In the genomic region with DNA sequence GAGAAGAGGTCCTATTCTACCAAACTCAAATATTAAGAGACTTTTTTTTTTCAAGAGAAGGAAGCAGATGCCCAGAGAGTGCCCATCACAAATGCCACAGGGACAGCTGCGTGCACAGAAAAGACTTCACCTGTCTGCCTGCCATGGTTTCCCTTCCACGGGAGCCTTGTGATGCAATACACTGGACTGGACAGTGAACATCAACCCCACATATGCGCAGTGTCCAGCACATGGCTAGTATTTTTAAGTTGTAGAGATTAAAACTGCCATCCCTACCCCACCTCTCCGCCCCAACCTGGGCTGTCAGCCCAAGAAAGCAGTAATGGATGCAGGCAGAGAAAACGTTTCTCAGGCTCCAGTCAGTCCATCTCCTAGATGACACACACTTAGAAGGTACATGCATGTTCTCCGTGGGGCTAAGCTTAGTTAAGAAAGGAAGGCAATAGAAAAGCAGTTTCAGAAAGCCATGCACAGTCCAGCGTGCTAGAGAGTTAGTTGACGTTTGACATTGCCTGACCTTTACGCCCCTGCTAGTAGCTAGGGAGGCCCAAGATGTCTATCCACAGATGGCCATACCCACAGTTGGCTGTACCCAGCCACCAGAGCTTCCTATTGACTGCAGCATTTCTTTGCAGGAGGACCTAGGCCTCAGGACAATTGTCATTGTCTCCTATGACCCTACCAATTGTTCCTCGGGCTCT, we compare ENCODE assay signal across 10 mouse cellular contexts. TPM values are rescaled to one million over a fixed set of nuclear protein-coding genes. Genes with fewer than 3 reads are reported as not detected.
DNase-seq lines count a peak whose midpoint lies in the region; ATAC-seq and TF ChIP-seq lines count a peak whose summit lies in the region.
"Had no signal": no experiment of that assay in that cellular context is flagged by ENCODE, and none has a peak within 500 bp of the region (broad histone marks: within the 10 kb centered on the region; RNA-seq: fewer than 3 reads in every experiment).

No protein-coding gene starts in this region.

- DNase-seq in heart, adult 2 months = peak in 1 of 2 experiments; percentile 68
- no peak for DNase-seq in heart, postnatal 4 days
- DNase-seq in spleen, adult 2 months (ENCODE audit: low read depth in 1 of 2, low spot score in 2 of 2) = no peak
- DNase-seq in spleen, postnatal 14 days (ENCODE audit: low spot score in 2 of 2) = no peak
- DNase-seq in yolk sac, embryonic 10.5 days (ENCODE audit: low spot score) = peak; percentile 33
- no peak for DNase-seq in adrenal gland, postnatal 36 days
- no peak for DNase-seq in left cerebral cortex, postnatal 14 days (ENCODE audit: low spot score in 2 of 2)

- H3K9ac ChIP-seq in heart, adult 2 months (ENCODE audit: low read depth, low read length) = 0 out of 2 replicates have a peak overlapping the region, but pooled peaks have one; percentile 10
- H3K9ac ChIP-seq in limb, embryonic 12.5 days (replicated peaks) = no peak overlapping the region
- H3K9ac ChIP-seq: embryonic facial prominence, embryonic 15.5 days had no signal

- 44% methylated on average over 10 of the region's 10 CpGs for WGBS in heart, adult 2 months
- 76% methylated on average over 10 of the region's 10 CpGs for WGBS in spleen, adult 2 months
- WGBS in limb, embryonic 12.5 days = 76% methylated on average over 10 of the region's 10 CpGs

- no peak for TF ChIP-seq CTCF in heart, adult 2 months (IDR thresholded peaks at IDR 0.05)
- no peak for TF ChIP-seq CTCF in spleen, adult 2 months (IDR thresholded peaks at IDR 0.05; ENCODE audit: extremely low read depth, insufficient read depth, insufficient read length, insufficient replicate concordance)

- TF ChIP-seq EP300 in heart, adult 2 months (IDR thresholded peaks at IDR 0.05; ENCODE audit: insufficient read depth, low read depth, low read length) = no peak

- no peaks in the 10 kb centered on the region for H3K27me3 ChIP-seq in heart, adult 2 months (ENCODE audit: control insufficient read depth, insufficient read depth, low read length)
- no peaks in the 10 kb centered on the region for H3K27me3 ChIP-seq in spleen, adult 2 months (ENCODE audit: control insufficient read depth, insufficient read depth, low read length)
- H3K27me3 ChIP-seq in limb, embryonic 12.5 days = no peaks in the 10 kb centered on the region
- H3K27me3 ChIP-seq: embryonic facial prominence, embryonic 15.5 days had no signal

- TF ChIP-seq POLR2A in heart, adult 2 months (IDR thresholded peaks at IDR 0.05; ENCODE audit: insufficient read depth, low read depth, low read length) = 0 out of 2 replicates have a peak, but pooled peaks have one; percentile 36
- no peak for TF ChIP-seq POLR2A in spleen, adult 2 months (IDR thresholded peaks at IDR 0.05; ENCODE audit: low read depth, low read length)

- intact Hi-C loops in heart, adult 2 months (cut with DNase I) = loop anchor here (5.0 kb wide), 1 partner anchor 142 kb away; no protein-coding TSS in a partner anchor
- intact Hi-C loops in left cerebral cortex, postnatal 14 days (cut with DNase I) = no loop called here

- H3K9me3 ChIP-seq in limb, embryonic 12.5 days = no peaks in the 10 kb centered on the region
- H3K9me3 ChIP-seq: embryonic facial prominence, embryonic 15.5 days had no signal

- no peak for ATAC-seq in limb, embryonic 12.5 days (ENCODE audit: insufficient number of reproducible peaks, insufficient read depth, low FRiP score, low TSS enrichment, low read depth)

- no peaks in the 10 kb centered on the region for H3K79me2 ChIP-seq in heart, adult 2 months (replicated peaks; ENCODE audit: control insufficient read depth, insufficient read depth, low read length)

- peak overlapping the region; percentile 93 for H3K27ac ChIP-seq in heart, adult 2 months
- H3K27ac ChIP-seq in spleen, adult 2 months (ENCODE audit: insufficient read depth, low read length) = peak overlapping the region; percentile 74
- peak overlapping the region; percentile 8 for H3K27ac ChIP-seq in limb, embryonic 12.5 days

- H3K4me3 ChIP-seq in heart, adult 2 months = peak overlapping the region; percentile 20; the same call in 1 of the 2 replicates
- H3K4me3 ChIP-seq in spleen, adult 2 months (ENCODE audit: extremely low read depth, insufficient read depth, insufficient read length) = no peak overlapping the region
- no peak overlapping the region for H3K4me3 ChIP-seq in limb, embryonic 12.5 days (replicated peaks)
- H3K4me3 ChIP-seq: embryonic facial prominence, embryonic 15.5 days had no signal

- H3K4me1 ChIP-seq in heart, adult 2 months (ENCODE audit: control insufficient read depth, insufficient read depth, low read length) = peaks cover 6% of the 10 kb centered on the region
- H3K4me1 ChIP-seq in spleen, adult 2 months (ENCODE audit: control insufficient read depth, insufficient read depth, insufficient read length) = no peaks in the 10 kb centered on the region
- H3K4me1 ChIP-seq in limb, embryonic 12.5 days (replicated peaks) = peaks cover 28% of the 10 kb centered on the region

- no peaks in the 10 kb centered on the region; the same call in none of the 2 replicates for H3K36me3 ChIP-seq in heart, adult 2 months (ENCODE audit: control insufficient read depth, insufficient read depth, low read length)
- no peaks in the 10 kb centered on the region for H3K36me3 ChIP-seq in spleen, adult 2 months (ENCODE audit: control insufficient read depth, insufficient read depth, low read length)
- H3K36me3 ChIP-seq in limb, embryonic 12.5 days = no peaks in the 10 kb centered on the region
- H3K36me3 ChIP-seq: embryonic facial prominence, embryonic 15.5 days had no signal

- H3K4me2 ChIP-seq in limb, embryonic 12.5 days = no peak overlapping the region
- H3K4me2 ChIP-seq: embryonic facial prominence, embryonic 15.5 days had no signal

RNA-seq across cellular contexts. Expression of a gene that starts 5.9 kb away (rescaled TPM):
- total RNA-seq in heart, adult 2 months (2021) = 100 to 1,000 TPM; 422 to 470 TPM
- polyA plus RNA-seq in heart, adult 2 months (2012; rRNA removed) = 180 and 297 TPM in 2 replicates
- total RNA-seq in heart, postnatal 4 days (2021) = 100 to 1,000 TPM; 245 to 262 TPM
- polyA plus RNA-seq in spleen, adult 2 months (2012; rRNA removed) = 8.8 and 10.7 TPM in 2 replicates
- 2.2 and 2.4 TPM in 2 replicates for polyA plus RNA-seq in limb, embryonic 12.5 days (2016; fragmentation: Nextera tagmentation; extraction: Ambion mirVana)
- under 1 TPM; 0.13 to 0.53 TPM for total RNA-seq in adrenal gland, postnatal 36 days (2021)
- 1 to 10 TPM; 1.9 to 3.5 TPM for total RNA-seq in left cerebral cortex, postnatal 14 days (2021)
- polyA plus RNA-seq: C2C12 had no signal

RNA-seq across cellular contexts. Expression of a gene that starts 52.4 kb away (rescaled TPM):
- 10 to 100 TPM; 18.3 to 22.5 TPM for total RNA-seq in heart, adult 2 months (2021)
- polyA plus RNA-seq in heart, adult 2 months (2012; rRNA removed) = 8.1 and 11.4 TPM in 2 replicates
- 10 to 100 TPM; 17.3 to 22.7 TPM for total RNA-seq in heart, postnatal 4 days (2021)
- 1.6 and 2.8 TPM in 2 replicates for polyA plus RNA-seq in spleen, adult 2 months (2012; rRNA removed)
- 53.5 TPM in 2 replicates for polyA plus RNA-seq in limb, embryonic 12.5 days (2016; fragmentation: Nextera tagmentation; extraction: Ambion mirVana)
- 10 to 100 TPM; 20.0 to 37.1 TPM for total RNA-seq in adrenal gland, postnatal 36 days (2021)
- 10 to 100 TPM; 14.9 to 17.6 TPM for total RNA-seq in left cerebral cortex, postnatal 14 days (2021)

Comparison
In these comparisons a context has a peak if more than half of its experiments do, and no peak if none do; other contexts are left out.
1. H3K27ac ChIP-seq: peak in every context shown above with its lines; median percentile 93 in heart, adult 2 months; 74 in spleen, adult 2 months; 8 in limb, embryonic 12.5 days.
2. RNA of a gene that starts 5.9 kb away (total RNA-seq): 422 to 470 TPM in heart, adult 2 months and 245 to 262 TPM in heart, postnatal 4 days; 1.9 to 3.5 TPM in left cerebral cortex, postnatal 14 days and 0.13 to 0.53 TPM in adrenal gland, postnatal 36 days; every median in the first group is over 10 times any median in the second.